Comparison of ENCODE assay signal across 9 mouse cellular contexts in the genomic region with DNA sequence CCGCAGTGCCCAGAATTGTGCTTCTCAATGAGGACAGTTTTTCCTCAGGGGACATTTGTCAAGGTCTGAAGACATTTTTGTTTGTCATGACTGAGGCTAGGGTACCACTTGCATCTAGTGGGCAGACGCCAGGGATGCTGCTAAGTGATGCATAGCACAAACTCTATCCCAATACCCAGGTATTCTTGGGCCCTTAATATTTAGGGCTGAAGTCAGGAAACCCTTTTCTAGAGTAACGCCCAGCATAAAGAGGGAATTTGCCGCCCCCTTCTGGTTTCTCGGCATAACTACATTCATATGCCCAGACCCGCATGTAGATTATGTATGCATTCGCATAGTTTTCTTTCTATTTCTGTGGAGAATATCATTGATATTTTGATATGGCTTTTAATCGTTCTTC. TPM values are rescaled to one million over a fixed set of nuclear protein-coding genes. Genes with fewer than 3 reads are reported as not detected.
DNase-seq lines count a peak whose midpoint lies in the region; ATAC-seq and TF ChIP-seq lines count a peak whose summit lies in the region.
"Had no signal": no experiment of that assay in that cellular context is flagged by ENCODE, and none has a peak within 500 bp of the region (broad histone marks: within the 10 kb centered on the region; RNA-seq: fewer than 3 reads in every experiment).

No protein-coding gene starts in this region.

- TF ChIP-seq POLR2A in CH12.LX (IDR thresholded peaks at IDR 0.05; ENCODE audit: low read depth, low read length): peak; percentile 29; the same call in 1 of the 2 replicates

- peak; percentile 91 for TF ChIP-seq RAD21 in CH12.LX (IDR thresholded peaks at IDR 0.05; ENCODE audit: low read depth, low read length)

- H3K79me2 ChIP-seq in CH12.LX (replicated peaks; ENCODE audit: control insufficient read depth, extremely low read depth, insufficient read depth, poor library complexity, severe bottlenecking): no peaks in the 10 kb centered on the region

- WGBS in forebrain, embryonic 11.5 days: 29% methylated on average over 8 of the region's 8 CpGs
- WGBS in intestine, embryonic 14.5 days: 25% methylated on average over 8 of the region's 8 CpGs
- WGBS in limb, embryonic 11.5 days: 29% methylated on average over 8 of the region's 8 CpGs

- no peaks in the 10 kb centered on the region for H3K9me3 ChIP-seq in CH12.LX (replicated peaks; ENCODE audit: low read length)
- no peaks in the 10 kb centered on the region for H3K9me3 ChIP-seq in forebrain, embryonic 11.5 days (ENCODE audit: control insufficient read depth, low read length)
- H3K9me3 ChIP-seq in intestine, embryonic 14.5 days (ENCODE audit: control insufficient read depth, low read length): no peaks in the 10 kb centered on the region
- no peaks in the 10 kb centered on the region for H3K9me3 ChIP-seq in limb, embryonic 11.5 days (ENCODE audit: control insufficient read depth, low read length)

- peak; percentile 89 for DNase-seq in A20 (ENCODE audit: low read depth, low spot score)
- DNase-seq in CH12.LX (ENCODE audit: extremely low read depth): peak; percentile 68
- DNase-seq in c-Kit-negative CD71-positive TER-119-positive erythroid progenitor cells, embryonic 14.5 days (ENCODE audit: low read depth, low spot score): peak; percentile 40
- peak; percentile 65 for DNase-seq in forebrain, embryonic 11.5 days (ENCODE audit: low spot score)
- peak; percentile 70 for DNase-seq in intestine, embryonic 14.5 days (ENCODE audit: low spot score)
- DNase-seq in limb, embryonic 11.5 days (ENCODE audit: low spot score): peak; percentile 62
- peak; percentile 39 to 43 for DNase-seq in urinary bladder, postnatal 36 days (ENCODE audit: low spot score in 2 of 2)

- H3K4me3 ChIP-seq in CH12.LX (replicated peaks in 1 of 3; ENCODE audit: low read depth in 2 of 3, low read length in 2 of 3, poor library complexity in 1 of 3): peak overlapping the region in 1 of 3 experiments; percentile 8
- H3K4me3 ChIP-seq in forebrain, embryonic 11.5 days (ENCODE audit: low read depth, low read length): no peak overlapping the region
- no peak overlapping the region for H3K4me3 ChIP-seq in intestine, embryonic 14.5 days (ENCODE audit: low read depth, low read length)
- no peak overlapping the region for H3K4me3 ChIP-seq in limb, embryonic 11.5 days (ENCODE audit: low read depth, low read length)

- H3K4me1 ChIP-seq in CH12.LX (ENCODE audit: control insufficient read depth in 1 of 2, insufficient read depth in 2 of 2): peaks cover 3 to 4% of the 10 kb centered on the region in 2 experiments; a peak in 3 of 4 replicates
- H3K4me1 ChIP-seq in forebrain, embryonic 11.5 days (replicated peaks; ENCODE audit: control insufficient read depth, insufficient read depth, low read length): no peaks in the 10 kb centered on the region
- H3K4me1 ChIP-seq in intestine, embryonic 14.5 days (replicated peaks; ENCODE audit: control insufficient read depth, insufficient read depth, low read length): no peaks in the 10 kb centered on the region
- no peaks in the 10 kb centered on the region for H3K4me1 ChIP-seq in limb, embryonic 11.5 days (ENCODE audit: control insufficient read depth, insufficient read depth, low read length)

- in situ Hi-C loops in CH12.LX (cut with MboI; ENCODE audit: low pct_ligation_motif_present, low pct_unique_long_range_greater_than_20kb, low sequenced_read_pairs): loop anchor here (5.0 kb wide), 1 partner anchor 64 kb away; a partner anchor contains a TSS

- H3K27ac ChIP-seq in CH12.LX (ENCODE audit: insufficient read depth, low read depth): no peak overlapping the region
- no peak overlapping the region for H3K27ac ChIP-seq in forebrain, embryonic 11.5 days (ENCODE audit: low read depth, low read length)
- no peak overlapping the region for H3K27ac ChIP-seq in intestine, embryonic 14.5 days (ENCODE audit: low read depth)
- no peak overlapping the region for H3K27ac ChIP-seq in limb, embryonic 11.5 days (replicated peaks; ENCODE audit: low read depth, low read length)

- no peak for TF ChIP-seq EP300 in CH12.LX (IDR thresholded peaks at IDR 0.05; ENCODE audit: low read length)

- dilution Hi-C loops in CH12.LX (cut with MboI; ENCODE audit: extremely low pct_ligation_motif_present, extremely low pct_unique_long_range_greater_than_20kb, low sequenced_read_pairs): no loop called here

- ATAC-seq in forebrain, embryonic 11.5 days (replicated peaks; ENCODE audit: low FRiP score): peak; percentile 33; the same call in 1 of the 2 replicates
- ATAC-seq in intestine, embryonic 14.5 days (replicated peaks; ENCODE audit: low FRiP score, low TSS enrichment, low read depth): 0 out of 2 replicates have a peak, but pooled peaks have one; percentile 54
- no peak for ATAC-seq in limb, embryonic 11.5 days (ENCODE audit: insufficient number of reproducible peaks, low FRiP score, low TSS enrichment, low read depth)
- peak; percentile 73 for ATAC-seq in neutrophil, adult 5-6 weeks (ENCODE audit: extremely low read depth, insufficient number of reproducible peaks, low FRiP score, poor library complexity, severe bottlenecking)

- H3K36me3 ChIP-seq in CH12.LX (replicated peaks in 1 of 2; ENCODE audit: control insufficient read depth in 1 of 2, insufficient read depth in 1 of 2, low read length in 1 of 2): no peaks in the 10 kb centered on the region
- H3K36me3 ChIP-seq in forebrain, embryonic 11.5 days (ENCODE audit: control insufficient read depth, insufficient read depth, low read length): no peaks in the 10 kb centered on the region
- no peaks in the 10 kb centered on the region for H3K36me3 ChIP-seq in intestine, embryonic 14.5 days (ENCODE audit: control insufficient read depth, insufficient read depth, low read length)
- H3K36me3 ChIP-seq in limb, embryonic 11.5 days (ENCODE audit: control insufficient read depth, insufficient read depth, low read length): no peaks in the 10 kb centered on the region

- no peak overlapping the region for H3K4me2 ChIP-seq in CH12.LX (ENCODE audit: insufficient read depth, low read depth, poor library complexity, severe bottlenecking)
- no peak overlapping the region for H3K4me2 ChIP-seq in forebrain, embryonic 11.5 days (ENCODE audit: low read depth, low read length, severe bottlenecking)
- H3K4me2 ChIP-seq in intestine, embryonic 14.5 days (ENCODE audit: low read length): no peak overlapping the region
- no peak overlapping the region for H3K4me2 ChIP-seq in limb, embryonic 11.5 days (ENCODE audit: low read depth, severe bottlenecking)

- H3K9ac ChIP-seq in CH12.LX (ENCODE audit: insufficient read depth, low read depth): no peak overlapping the region
- no peak overlapping the region for H3K9ac ChIP-seq in forebrain, embryonic 11.5 days (ENCODE audit: low read length)
- H3K9ac ChIP-seq in intestine, embryonic 14.5 days (ENCODE audit: low read length): no peak overlapping the region
- no peak overlapping the region for H3K9ac ChIP-seq in limb, embryonic 11.5 days (ENCODE audit: low read length)

- no peaks in the 10 kb centered on the region for H3K27me3 ChIP-seq in CH12.LX (replicated peaks)
- H3K27me3 ChIP-seq in forebrain, embryonic 11.5 days (ENCODE audit: control insufficient read depth, insufficient read depth, low read length): no peaks in the 10 kb centered on the region
- no peaks in the 10 kb centered on the region for H3K27me3 ChIP-seq in intestine, embryonic 14.5 days (replicated peaks; ENCODE audit: control insufficient read depth, insufficient read depth, low read length)
- no peaks in the 10 kb centered on the region for H3K27me3 ChIP-seq in limb, embryonic 11.5 days (ENCODE audit: control insufficient read depth, insufficient read depth, low read length)

- TF ChIP-seq CTCF in CH12.LX (conservative IDR thresholded peaks at IDR 0.05 in 1 of 2, IDR thresholded peaks at IDR 0.05 in 1 of 2; ENCODE audit: low read depth in 2 of 2, low read length in 2 of 2): peak; percentile 73 to 93

TF ChIP-seq in CH12.LX, 34 proteins besides CTCF, POLR2A, EP300 and RAD21 (continues in another document):
- TF ChIP-seq USF2 (conservative IDR thresholded peaks at IDR 0.05; ENCODE audit: low read depth, low read length) (no peak), IRF4 (IDR thresholded peaks at IDR 0.05; ENCODE audit: low read depth, low read length) (peak; percentile 53; the same call in 1 of the 2 replicates), ZMIZ1 (IDR thresholded peaks at IDR 0.05; ENCODE audit: low read depth, low read length) (no peak), GABPA (IDR thresholded peaks at IDR 0.05; ENCODE audit: insufficient replicate concordance, low read depth, low read length) (no peak), MAX (IDR thresholded peaks at IDR 0.05; ENCODE audit: low read length) (no peak), TBP (conservative IDR thresholded peaks at IDR 0.05; ENCODE audit: low read depth, low read length) (no peak), MAFK (IDR thresholded peaks at IDR 0.05; ENCODE audit: insufficient replicate concordance, low read length) (no peak), HCFC1 (IDR thresholded peaks at IDR 0.05; ENCODE audit: low read depth, low read length) (no peak), SIN3A (IDR thresholded peaks at IDR 0.05; ENCODE audit: low read length) (no peak), ZC3H11A (IDR thresholded peaks at IDR 0.05; ENCODE audit: low read depth, low read length) (peak; percentile 45; the same call in 1 of the 2 replicates)

RNA-seq across cellular contexts. Expression of a gene that starts 7.8 kb away (rescaled TPM):
- total RNA-seq in CH12.LX (2012; rRNA removed) (0.21 and 0.34 TPM in 2 replicates), CH12.LX (2014; rRNA removed) (0.45 and 0.64 TPM in 2 replicates)
- polyA plus RNA-seq in CH12.LX (2012; ENCODE audit: insufficient read length, low read depth): 0.41 and 0.74 TPM in 2 replicates
- polyA plus RNA-seq in forebrain, embryonic 11.5 days (2014; fragmentation: Nextera tagmentation; extraction: Ambion mirVana): not detected in 2 replicates
- 0.31 and 0.35 TPM in 2 replicates for polyA plus RNA-seq in intestine, embryonic 14.5 days (2014; fragmentation: Nextera tagmentation; extraction: Ambion mirVana)
- polyA plus RNA-seq in limb, embryonic 11.5 days (2014; fragmentation: Nextera tagmentation; extraction: Ambion mirVana): not detected in 2 replicates
- 126 and 134 TPM in 2 replicates for total RNA-seq in neutrophil, adult 5-6 weeks (2017)

RNA-seq across cellular contexts. Expression of a gene that starts 31.7 kb away (rescaled TPM):
- total RNA-seq in CH12.LX (2012; rRNA removed) (not detected in 2 replicates), CH12.LX (2014; rRNA removed) (not detected in 2 replicates)
- polyA plus RNA-seq in CH12.LX (2012; ENCODE audit: insufficient read length, low read depth): not detected in 2 replicates
- polyA plus RNA-seq in forebrain, embryonic 11.5 days (2014; fragmentation: Nextera tagmentation; extraction: Ambion mirVana): not detected in 2 replicates
- polyA plus RNA-seq in intestine, embryonic 14.5 days (2014; fragmentation: Nextera tagmentation; extraction: Ambion mirVana): not detected in 2 replicates
- not detected in 2 replicates for polyA plus RNA-seq in limb, embryonic 11.5 days (2014; fragmentation: Nextera tagmentation; extraction: Ambion mirVana)
- not detected in 2 replicates for total RNA-seq in neutrophil, adult 5-6 weeks (2017)
- total RNA-seq: gastrocnemius, postnatal 4 days had no signal

RNA-seq across cellular contexts. Expression of a gene that starts 40.4 kb away (rescaled TPM):
- total RNA-seq in CH12.LX (2012; rRNA removed): 43.6 and 46.7 TPM in 2 replicates
- 53.6 and 57.8 TPM in 2 replicates for total RNA-seq in CH12.LX (2014; rRNA removed)
- 68.6 and 74.4 TPM in 2 replicates for polyA plus RNA-seq in CH12.LX (2012; ENCODE audit: insufficient read length, low read depth)
- not detected in 2 replicates for polyA plus RNA-seq in forebrain, embryonic 11.5 days (2014; fragmentation: Nextera tagmentation; extraction: Ambion mirVana)
- 0.11 and 0.15 TPM in 2 replicates for polyA plus RNA-seq in intestine, embryonic 14.5 days (2014; fragmentation: Nextera tagmentation; extraction: Ambion mirVana)
- not detected in 2 replicates for polyA plus RNA-seq in limb, embryonic 11.5 days (2014; fragmentation: Nextera tagmentation; extraction: Ambion mirVana)
- total RNA-seq in neutrophil, adult 5-6 weeks (2017): 83.9 and 87.7 TPM in 2 replicates

Comparison
In these comparisons a context has a peak if more than half of its experiments do, and no peak if none do; other contexts are left out.
1. RNA of a gene that starts 40.4 kb away (polyA plus RNA-seq): 68.6 to 74.4 TPM in CH12.LX; 0.11 to 0.15 TPM in intestine, embryonic 14.5 days, not detected in forebrain, embryonic 11.5 days and not detected in limb, embryonic 11.5 days; every median in the first group is over 10 times any median in the second.
2. Peak in every context shown above with its lines, with median percentiles within 50 percentile points of each other: DNase-seq.